Mouse (Mus musculus) v-Abl transformed pro-B cells (cell line): ENCODE measurements around the gene Fbxo17.
"Not testable (repeated sequence)": the region's sequence is repeated elsewhere in the genome, so short reads cannot be mapped to it uniquely, and the experiment has no call there.

ENCODE experiments used
- in situ Hi-C, 2 experiments: fragments of 400-800 bp; cut with MboI; formaldehyde crosslinking; loops; one replicate each; pipeline ENCODE4 v1.15.1; 2025; ENCODE audit not compliant: unreplicated experiment in 2 of 2

Fbxo17 gene

GRCm38 (mm10) chr7:28716590-28717281 lies at the start of gene Fbxo17:
Fbxo17 (plus strand) TSS chr7:28716804.
- in situ Hi-C loops, result loop anchor here in 1 of 2 experiments (10.0 kb wide), 1 partner anchor 102 kb away; no protein-coding TSS in a partner anchor

- in situ Hi-C loops, result no loop called here
These were observed 45.4 kb upstream of the Fbxo17 start for GRCm38 (mm10) chr7:28671172-28671571.

- in situ Hi-C loops, result no loop called here
These were observed 44.3 kb upstream of the Fbxo17 start for GRCm38 (mm10) chr7:28672276-28672675.

GRCm38 (mm10) chr7:28672786-28673185 lies 43.8 kb upstream of the Fbxo17 start:
- in situ Hi-C loops, result not testable (repeated sequence)

GRCm38 (mm10) chr7:28674994-28675393 lies 41.6 kb upstream of the Fbxo17 start:
- in situ Hi-C loops, result loop anchor here in 1 of 2 experiments (25.0 kb wide), 1 partner anchor 862 kb away; no protein-coding TSS in a partner anchor

- in situ Hi-C loops, result loop anchor here in 1 of 2 experiments (25.0 kb wide), 1 partner anchor 862 kb away; no protein-coding TSS in a partner anchor
These were observed 40.9 kb upstream of the Fbxo17 start for GRCm38 (mm10) chr7:28675746-28676145.

GRCm38 (mm10) chr7:28676811-28677541 lies 39.6 kb upstream of the Fbxo17 start:
- in situ Hi-C loops, result loop anchor here in 1 of 2 experiments (25.0 kb wide), 1 partner anchor 860 kb away; no protein-coding TSS in a partner anchor

- in situ Hi-C loops, result loop anchor here in 1 of 2 experiments (25.0 kb wide), 1 partner anchor 860 kb away; no protein-coding TSS in a partner anchor
These were observed 39.0 kb upstream of the Fbxo17 start for GRCm38 (mm10) chr7:28677624-28678023.

- in situ Hi-C loops, result loop anchor here in 1 of 2 experiments (25.0 kb wide), 1 partner anchor 846 kb away; no protein-coding TSS in a partner anchor
These were observed 25.5 kb upstream of the Fbxo17 start for GRCm38 (mm10) chr7:28691075-28691474.

- in situ Hi-C loops, result loop anchor here in 1 of 2 experiments (25.0 kb wide), 1 partner anchor 845 kb away; no protein-coding TSS in a partner anchor
These were observed 23.9 kb upstream of the Fbxo17 start, which contains the start of gene Fbxo27 for GRCm38 (mm10) chr7:28692545-28693320. Fbxo27 (plus strand) TSS chr7:28692849.

GRCm38 (mm10) chr7:28693321-28693966 lies 23.2 kb upstream of the Fbxo17 start:
- in situ Hi-C loops, result loop anchor here in 1 of 2 experiments (25.0 kb wide), 1 partner anchor 844 kb away; no protein-coding TSS in a partner anchor

- in situ Hi-C loops, result loop anchor here in 1 of 2 experiments (25.0 kb wide), 1 partner anchor 843 kb away; no protein-coding TSS in a partner anchor
These were observed 22.2 kb upstream of the Fbxo17 start for GRCm38 (mm10) chr7:28694423-28694822.

GRCm38 (mm10) chr7:28694966-28695511 lies 21.6 kb upstream of the Fbxo17 start:
- in situ Hi-C loops, result loop anchor here in 1 of 2 experiments (25.0 kb wide), 1 partner anchor 842 kb away; no protein-coding TSS in a partner anchor

- in situ Hi-C loops, result loop anchor here in 1 of 2 experiments (25.0 kb wide), 1 partner anchor 840 kb away; no protein-coding TSS in a partner anchor
These were observed 19.3 kb upstream of the Fbxo17 start for GRCm38 (mm10) chr7:28697277-28697676.

GRCm38 (mm10) chr7:28700269-28700668 lies 16.3 kb upstream of the Fbxo17 start:
- in situ Hi-C loops, result no loop called here

- in situ Hi-C loops, result not testable (repeated sequence)
These were observed 15.3 kb upstream of the Fbxo17 start for GRCm38 (mm10) chr7:28701306-28701705.

- in situ Hi-C loops, result no loop called here
These were observed 13.9 kb upstream of the Fbxo17 start for GRCm38 (mm10) chr7:28702601-28703143.

- in situ Hi-C loops, result no loop called here
These were observed 7.2 kb upstream of the Fbxo17 start for GRCm38 (mm10) chr7:28709454-28709853.

- in situ Hi-C loops, result loop anchor here in 1 of 2 experiments (10.0 kb wide), 1 partner anchor 96 kb away; no protein-coding TSS in a partner anchor
These were observed 5.6 kb upstream of the Fbxo17 start for GRCm38 (mm10) chr7:28710962-28711361.
